In genomic region chr10:97714584-97714983, GRCm38 (mm10) we compare ENCODE assay signal across 34 mouse cellular contexts. TPM values are rescaled to one million over a fixed set of nuclear protein-coding genes. Genes with fewer than 3 reads are reported as not detected.
"Had no signal": no experiment of that assay in that cellular context is flagged by ENCODE, and none has a peak within 500 bp of the region (broad histone marks: within the 10 kb centered on the region; RNA-seq: fewer than 3 reads in every experiment).

No protein-coding gene starts in this region.

- ATAC-seq: midbrain, embryonic 16.5 days had no signal

- H3K9me3 ChIP-seq: liver, embryonic 13.5 days; midbrain, embryonic 12.5 days; neural tube, embryonic 13.5 days; stomach, embryonic 15.5 days had no signal

- H3K9ac ChIP-seq: liver, embryonic 13.5 days; midbrain, embryonic 12.5 days; neural tube, embryonic 13.5 days; stomach, embryonic 15.5 days had no signal

- DNase-seq: kidney, adult 9 months; kidney, postnatal 14 days; kidney, postnatal 4 days; layer of hippocampus, postnatal 36 days; liver, embryonic 13.5 days; lung, adult 2 months; lung, postnatal 14 days; lung, postnatal 4 days; retina, postnatal 1 day; right cerebral cortex, postnatal 25 days; spleen, adult 18-20 months; thymus, adult 2 months; thymus, postnatal 14 days; thymus, postnatal 4 days had no signal

- H3K4me1 ChIP-seq: liver, embryonic 13.5 days; midbrain, embryonic 12.5 days; neural tube, embryonic 13.5 days; stomach, embryonic 15.5 days had no signal

- H3K27me3 ChIP-seq: liver, embryonic 13.5 days; midbrain, embryonic 12.5 days; neural tube, embryonic 13.5 days; stomach, embryonic 15.5 days had no signal

- H3K4me3 ChIP-seq: left cerebral cortex, adult 2 months; liver, embryonic 13.5 days; midbrain, embryonic 12.5 days; myocyte; neural tube, embryonic 13.5 days; stomach, embryonic 15.5 days had no signal

- H3K4me2 ChIP-seq: liver, embryonic 13.5 days; midbrain, embryonic 12.5 days; neural tube, embryonic 13.5 days; stomach, embryonic 15.5 days had no signal

- H3K27ac ChIP-seq: left cerebral cortex, adult 2 months; liver, embryonic 13.5 days; midbrain, embryonic 12.5 days; neural tube, embryonic 13.5 days; stomach, embryonic 15.5 days had no signal

- H3K36me3 ChIP-seq: liver, embryonic 13.5 days; midbrain, embryonic 12.5 days; neural tube, embryonic 13.5 days; stomach, embryonic 15.5 days had no signal

RNA-seq across cellular contexts. Expression of gene C030005K15Rik, which starts 12.0 kb away (rescaled TPM):
- total RNA-seq: liver, adult 2 months; megakaryocyte progenitor cell, adult 5-6 weeks; megakaryocyte-erythroid progenitor cell, adult 5-6 weeks; monocyte, adult 5-6 weeks; neutrophil, adult 5-6 weeks had no signal
- polyA plus RNA-seq: kidney, embryonic 16.5 days; limb, embryonic 11.5 days; limb, embryonic 14.5 days; liver, adult 2 months; liver, embryonic 13.5 days; liver, embryonic 16.5 days; lung, adult 2 months; lung, embryonic 16.5 days; midbrain, embryonic 12.5 days; midbrain, embryonic 16.5 days; myocyte; neural tube, embryonic 13.5 days; stomach, embryonic 15.5 days; thymus, adult 2 months had no signal

RNA-seq across cellular contexts. Expression of gene Ccer1, which starts 21.7 kb away (rescaled TPM):
- total RNA-seq: layer of hippocampus, adult 18-20 months; layer of hippocampus, postnatal 10 days; layer of hippocampus, postnatal 36 days; left cerebral cortex, adult 2 months; left cerebral cortex, postnatal 10 days; left cerebral cortex, postnatal 36 days; liver, adult 2 months; megakaryocyte progenitor cell, adult 5-6 weeks; megakaryocyte-erythroid progenitor cell, adult 5-6 weeks; monocyte, adult 5-6 weeks; neutrophil, adult 5-6 weeks had no signal
- polyA plus RNA-seq: kidney, embryonic 16.5 days; limb, embryonic 11.5 days; limb, embryonic 14.5 days; liver, adult 2 months; liver, embryonic 13.5 days; liver, embryonic 16.5 days; lung, adult 2 months; lung, embryonic 16.5 days; midbrain, embryonic 12.5 days; midbrain, embryonic 16.5 days; myocyte; neural tube, embryonic 13.5 days; stomach, embryonic 15.5 days had no signal
